Mouse (Mus musculus): ENCODE data around the gene Acot1. TPM values are rescaled to one million over a fixed set of nuclear protein-coding genes. Genes with fewer than 3 reads are reported as not detected.
"Not testable (repeated sequence)": the region's sequence is repeated elsewhere in the genome, so short reads cannot be mapped to it uniquely, and the experiment has no call there.

Gene Acot1
- polyA plus RNA-seq, 1 experiment from 2014 or later = 35.0 TPM

- ChIA-PET POLR2A (no interaction called here), CTCF (interaction anchor here (1.0 to 1.1 kb wide), 2 partner anchors 9 kb away, joined by 3 to 4 read pairs; no protein-coding TSS in a partner anchor)
- DNase-seq (ENCODE audit: low read depth, low spot score) (no peak), ATAC-seq (no peak)
- TF ChIP-seq CTCF (IDR thresholded peaks at IDR 0.05) = no peak
- H3K27me3 ChIP-seq = no peaks in the 10 kb centered on the region
- in situ Hi-C loops (cut with MboI; ENCODE audit: low pct_unique_long_range_greater_than_20kb) = no loop called here
These were observed 33.0 kb downstream of the Acot1 start for GRCm38 (mm10) chr12:84042248-84042647.

DNA sequence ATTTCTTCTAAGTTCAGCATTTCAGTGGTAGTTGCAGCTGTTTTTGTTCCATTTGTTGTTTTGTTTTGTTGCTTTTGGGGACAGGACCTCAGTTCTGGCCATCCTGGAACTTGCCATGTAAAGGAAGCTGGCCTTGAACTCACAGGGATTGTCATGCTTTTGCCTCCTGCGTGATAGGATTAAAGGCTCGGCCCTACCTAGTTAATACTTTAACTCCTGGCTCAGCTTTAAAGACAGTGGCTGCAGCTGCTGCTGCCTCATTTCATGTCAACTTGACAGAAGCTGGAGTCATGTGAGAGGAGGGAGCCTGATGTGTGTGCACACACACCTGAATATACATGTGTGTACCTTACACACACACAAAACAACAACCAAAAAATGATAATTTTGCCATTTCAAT, 34.8 kb downstream of the Acot1 start:
- ChIA-PET CTCF (no interaction called here), POLR2A (no interaction called here)
- in situ Hi-C loops (cut with MboI; ENCODE audit: low pct_unique_long_range_greater_than_20kb) = no loop called here
- no peaks in the 10 kb centered on the region for H3K27me3 ChIP-seq
- ATAC-seq (no peak), DNase-seq (ENCODE audit: low read depth, low spot score) (no peak)
- TF ChIP-seq CTCF (IDR thresholded peaks at IDR 0.05) = no peak

GRCm38 (mm10) chr12:84046906-84047305, 37.6 kb downstream of the Acot1 start:
- ChIA-PET CTCF (no interaction called here), POLR2A (no interaction called here)
- in situ Hi-C loops (cut with MboI; ENCODE audit: low pct_unique_long_range_greater_than_20kb) = no loop called here
- DNase-seq (ENCODE audit: low read depth, low spot score) = no peak
- H3K27me3 ChIP-seq = no peaks in the 10 kb centered on the region
- ATAC-seq = no peak
- TF ChIP-seq CTCF (IDR thresholded peaks at IDR 0.05) = no peak

DNA sequence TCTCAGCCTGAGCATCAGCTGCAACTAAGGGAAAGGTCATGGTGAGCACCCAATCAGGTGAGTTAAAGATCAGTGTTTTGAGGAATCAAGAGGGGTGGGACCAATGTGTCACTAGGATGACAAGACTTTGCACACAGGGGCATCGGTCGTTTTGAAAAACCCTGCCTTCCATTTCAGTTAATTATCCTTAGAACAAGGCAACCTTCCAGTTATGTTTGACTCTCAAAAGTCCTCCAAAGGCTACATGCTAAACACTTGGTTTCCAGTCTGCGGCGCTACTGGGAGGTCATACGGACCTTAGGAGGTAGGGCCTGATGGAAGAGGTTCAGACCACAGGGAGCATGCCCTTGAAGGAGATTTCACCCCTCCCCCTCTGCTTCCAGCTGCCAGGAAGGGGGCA, 41.5 kb downstream of the Acot1 start:
- in situ Hi-C loops (cut with MboI; ENCODE audit: low pct_unique_long_range_greater_than_20kb); DNase-seq (ENCODE audit: low read depth, low spot score); H3K27me3 ChIP-seq; ATAC-seq: not testable (repeated sequence)
- CTCF ChIA-PET = interaction anchor here (2.0 kb wide), 1 partner anchor 9 kb away, joined by 4 read pairs; no protein-coding TSS in a partner anchor
- POLR2A ChIA-PET = interaction anchor here (0.5 kb wide), 1 partner anchor 70 kb away, joined by 3 read pairs; no protein-coding TSS in a partner anchor

DNA sequence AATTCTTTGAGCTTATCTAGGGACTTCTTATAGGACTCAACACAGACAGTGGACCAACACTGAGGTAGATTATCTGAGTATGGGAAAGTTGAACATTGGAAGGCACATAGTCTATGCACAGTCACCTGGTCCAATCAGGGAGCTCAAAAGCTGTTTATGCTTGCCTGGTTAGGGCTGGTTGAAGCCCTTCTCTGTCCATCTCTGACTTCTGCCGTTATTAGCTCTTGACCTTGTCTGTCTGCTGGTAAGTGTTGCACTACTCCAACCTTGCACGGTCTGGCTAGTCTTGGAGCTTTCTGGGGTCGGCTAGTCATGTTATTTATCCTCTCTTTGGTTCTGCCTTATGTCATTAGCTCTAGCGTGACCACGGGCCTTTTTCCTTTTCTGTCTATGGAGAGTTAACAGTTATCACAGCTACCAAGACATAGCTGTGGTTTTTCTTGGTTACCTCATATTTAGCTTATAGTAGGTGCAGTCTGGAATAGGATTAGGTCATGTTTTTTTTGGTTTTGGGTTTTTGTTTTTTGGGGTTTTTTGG, 42.7 kb downstream of the Acot1 start, which contains the start of gene Acot3:
Gene Acot3 (plus strand): TSS at position 208 of the 538 bp plus-strand sequence.
- DNase-seq (ENCODE audit: low read depth, low spot score) = peak; percentile 33
- in situ Hi-C loops (cut with MboI; ENCODE audit: low pct_unique_long_range_greater_than_20kb) = no loop called here
- ATAC-seq = no peak
- ChIA-PET POLR2A (interaction anchor here (0.8 to 1.1 kb wide), 2 partner anchors 28 to 193 kb away, joined by 3 to 5 read pairs; no protein-coding TSS in a partner anchor), CTCF (interaction anchor here (1.1 to 2.0 kb wide), 4 partner anchors 9 to 81 kb away, joined by 3 to 4 read pairs (median 4); partner anchors contain the start of gene Acot2)
- no peak for TF ChIP-seq CTCF (IDR thresholded peaks at IDR 0.05)
- H3K27me3 ChIP-seq = no peaks in the 10 kb centered on the region

- ChIA-PET CTCF (interaction anchor here (1.1 to 1.2 kb wide), 2 partner anchors 8 to 65 kb away, joined by 3 to 4 read pairs; partner anchors contain the start of gene Acot2), POLR2A (interaction anchor here (1.1 kb wide), 1 partner anchor 29 kb away, joined by 3 read pairs; no protein-coding TSS in a partner anchor)
- TF ChIP-seq CTCF (IDR thresholded peaks at IDR 0.05) = no peak
- in situ Hi-C loops (cut with MboI; ENCODE audit: low pct_unique_long_range_greater_than_20kb) = no loop called here
- H3K27me3 ChIP-seq = no peaks in the 10 kb centered on the region
- DNase-seq (ENCODE audit: low read depth, low spot score) (no peak), ATAC-seq (no peak)
These were observed 43.3 kb downstream of the Acot1 start for GRCm38 (mm10) chr12:84052609-84053008.

DNA sequence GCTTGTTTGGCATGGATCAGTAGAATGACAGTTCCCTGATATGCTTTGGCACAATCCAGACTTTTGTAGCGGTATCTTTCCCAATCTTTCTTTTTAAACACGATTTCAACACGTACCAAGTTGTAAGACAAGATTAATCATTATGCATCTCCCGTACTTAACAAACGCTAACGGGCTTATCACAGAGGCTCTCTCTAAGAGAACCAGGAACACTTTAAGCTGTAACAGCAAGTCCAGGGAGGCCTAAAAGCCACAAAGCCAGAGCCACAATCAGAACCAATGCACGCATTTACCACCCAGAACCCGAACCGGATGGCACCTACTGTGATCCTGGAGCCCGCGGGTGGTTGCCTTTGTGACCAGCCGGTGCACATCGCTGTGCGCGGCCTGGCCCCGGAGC, 43.9 kb downstream of the Acot1 start:
- H3K27me3 ChIP-seq = no peaks in the 10 kb centered on the region
- ATAC-seq (no peak), DNase-seq (ENCODE audit: low read depth, low spot score) (no peak)
- TF ChIP-seq CTCF (IDR thresholded peaks at IDR 0.05) = no peak
- ChIA-PET CTCF (no interaction called here), POLR2A (no interaction called here)
- in situ Hi-C loops (cut with MboI; ENCODE audit: low pct_unique_long_range_greater_than_20kb) = no loop called here

DNA sequence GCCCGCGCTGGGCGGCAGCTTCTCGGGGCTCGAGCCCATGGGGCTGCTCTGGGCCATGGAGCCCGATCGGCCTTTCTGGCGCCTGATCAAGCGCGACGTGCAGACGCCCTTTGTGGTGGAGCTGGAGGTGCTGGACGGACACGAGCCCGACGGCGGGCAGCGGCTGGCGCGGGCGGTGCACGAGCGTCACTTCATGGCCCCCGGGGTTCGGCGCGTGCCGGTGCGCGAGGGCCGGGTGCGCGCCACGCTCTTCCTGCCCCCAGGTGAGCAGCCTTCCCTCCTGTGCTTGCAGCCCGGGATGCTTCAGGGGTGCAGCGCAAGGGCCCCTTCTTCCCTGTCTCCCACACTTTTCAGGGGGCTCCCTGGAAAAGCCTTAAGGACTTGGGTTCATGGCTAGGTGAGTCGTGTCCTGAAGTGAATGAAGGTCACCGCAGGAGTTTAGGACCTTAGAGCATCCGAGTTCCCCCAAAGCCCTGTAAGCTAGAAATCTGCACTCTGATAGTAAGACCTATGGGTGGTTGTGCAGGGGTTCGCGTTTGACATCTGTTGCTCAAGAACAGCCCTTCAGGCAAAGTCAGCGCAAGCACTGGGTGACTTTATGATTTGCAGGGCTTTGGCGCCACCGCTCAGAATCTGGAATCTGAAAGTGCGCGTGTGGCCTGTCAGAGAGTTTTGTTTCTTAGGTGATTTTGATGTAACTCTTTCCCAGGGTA, 44.5 kb downstream of the Acot1 start:
- no peaks in the 10 kb centered on the region for H3K27me3 ChIP-seq
- TF ChIP-seq CTCF (IDR thresholded peaks at IDR 0.05) = no peak
- ATAC-seq = no peak
- no peak for DNase-seq (ENCODE audit: low read depth, low spot score)
- CTCF ChIA-PET = no interaction called here
- POLR2A ChIA-PET = no interaction called here
- in situ Hi-C loops (cut with MboI; ENCODE audit: low pct_unique_long_range_greater_than_20kb) = no loop called here

DNA sequence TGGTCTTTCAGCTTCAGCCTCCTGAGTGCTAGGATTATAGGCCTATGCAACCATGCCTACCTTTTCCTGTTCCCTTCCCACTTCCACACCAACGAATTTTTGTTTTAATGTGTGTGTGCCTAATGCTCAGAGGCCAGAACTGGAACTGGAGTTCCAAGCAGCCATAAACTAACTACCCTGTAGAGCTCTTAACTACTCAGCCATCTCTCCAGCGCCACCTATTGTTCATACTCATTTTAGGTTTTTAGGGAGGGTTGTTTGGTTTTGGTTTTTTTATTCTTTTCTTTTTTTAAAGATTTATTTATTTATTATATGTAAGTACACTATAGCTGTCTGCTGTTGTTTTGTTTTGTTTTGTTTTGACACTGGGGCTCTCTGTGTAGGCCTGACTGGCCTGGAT, 51.7 kb downstream of the Acot1 start:
- POLR2A ChIA-PET = no interaction called here
- H3K27me3 ChIP-seq = no peaks in the 10 kb centered on the region
- CTCF ChIA-PET = interaction anchor here (0.7 to 1.5 kb wide), 5 partner anchors 9 to 185 kb away, joined by 3 to 8 read pairs (median 4); partner anchors contain the start of gene Acot3
- in situ Hi-C loops (cut with MboI; ENCODE audit: low pct_unique_long_range_greater_than_20kb) = no loop called here
- DNase-seq (ENCODE audit: low read depth, low spot score) = no peak
- peak; percentile 65 for TF ChIP-seq CTCF (IDR thresholded peaks at IDR 0.05)
- no peak for ATAC-seq

DNA sequence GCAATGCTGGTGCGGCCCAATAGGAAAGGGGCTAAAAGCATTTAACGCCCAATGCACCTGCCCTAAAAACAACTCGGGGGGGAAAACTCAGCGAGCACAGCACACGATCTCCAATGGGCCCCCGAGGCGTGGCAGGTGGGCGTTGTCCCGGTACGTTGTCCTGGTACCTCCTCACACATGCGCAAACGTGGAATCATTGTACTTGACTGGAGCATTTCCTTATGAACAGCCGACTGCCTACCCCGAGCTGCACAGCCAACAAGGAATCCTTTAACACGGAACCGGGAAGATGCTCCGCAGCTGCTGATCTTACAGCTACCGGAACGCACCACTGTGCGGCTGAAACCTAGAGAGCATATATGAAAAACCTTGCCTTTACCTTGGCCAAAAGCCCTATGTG, 53.0 kb downstream of the Acot1 start:
- TF ChIP-seq CTCF (IDR thresholded peaks at IDR 0.05) = no peak
- no peak for DNase-seq (ENCODE audit: low read depth, low spot score)
- ChIA-PET POLR2A (no interaction called here), CTCF (interaction anchor here (1.3 to 1.7 kb wide), 2 partner anchors 62 to 90 kb away, joined by 3 to 8 read pairs; no protein-coding TSS in a partner anchor)
- no peaks in the 10 kb centered on the region for H3K27me3 ChIP-seq
- ATAC-seq = no peak
- in situ Hi-C loops (cut with MboI; ENCODE audit: low pct_unique_long_range_greater_than_20kb) = no loop called here

GRCm38 (mm10) chr12:84063228-84063627, 53.9 kb downstream of the Acot1 start:
- DNase-seq (ENCODE audit: low read depth, low spot score) = no peak
- no peak for ATAC-seq
- H3K27me3 ChIP-seq = no peaks in the 10 kb centered on the region
- TF ChIP-seq CTCF (IDR thresholded peaks at IDR 0.05) = peak; percentile 69
- in situ Hi-C loops (cut with MboI; ENCODE audit: low pct_unique_long_range_greater_than_20kb) = no loop called here
- POLR2A ChIA-PET = no interaction called here
- CTCF ChIA-PET = interaction anchor here (1.3 to 1.7 kb wide), 2 partner anchors 63 to 91 kb away, joined by 3 to 8 read pairs; no protein-coding TSS in a partner anchor
